Mouse (Mus musculus) hindbrain, embryonic 16.5 days (tissue): ENCODE results near the gene Cks1b. TPM values are rescaled to one million over a fixed set of nuclear protein-coding genes. Genes with fewer than 3 reads are reported as not detected.

Experiments
- ATAC-seq: fragments of 200-750 bp; cut with Nextera tagmentation; 2 replicates; pipeline ENCODE4 v1.8.0; 2017; ENCODE audit warnings: moderate TSS enrichment, moderate library complexity
- H3K27ac ChIP-seq: fragments of 300-500 bp; sonication (generic); 2 replicates; pipeline ENCODE4 v1.5.1; 2014; ENCODE audit warnings: low read depth, mild to moderate bottlenecking, control low read depth, low read length, moderate library complexity
- H3K27me3 ChIP-seq: fragments of 300-500 bp; sonication (generic); replicated peaks from 2 replicates; pipeline ENCODE4 v1.6.1; 2014; ENCODE audit warnings: low read length; ENCODE audit not compliant: control insufficient read depth, insufficient read depth
- H3K36me3 ChIP-seq: fragments of 300-500 bp; sonication (generic); 2 replicates; pipeline ENCODE4 v1.6.1; 2014; ENCODE audit warnings: mild to moderate bottlenecking, low read length, moderate library complexity, mixed read lengths; ENCODE audit not compliant: control insufficient read depth, insufficient read depth
- H3K4me1 ChIP-seq: fragments of 300-500 bp; sonication (generic); 2 replicates; pipeline ENCODE4 v1.6.1; 2014; ENCODE audit warnings: low read depth, low read length; ENCODE audit not compliant: control insufficient read depth, insufficient read depth
- H3K4me2 ChIP-seq: fragments of 300-500 bp; sonication (generic); 2 replicates; pipeline ENCODE4 v1.6.1; 2014; ENCODE audit warnings: mild to moderate bottlenecking, low read length, control low read depth, moderate library complexity
- H3K4me3 ChIP-seq: fragments of 300-500 bp; sonication (generic); 2 replicates; pipeline ENCODE4 v1.5.1; 2014; ENCODE audit warnings: mild to moderate bottlenecking, low read length, control low read depth, moderate library complexity
- H3K9ac ChIP-seq: fragments of 300-500 bp; sonication (generic); 2 replicates; pipeline ENCODE4 v1.6.1; 2014; ENCODE audit warnings: low read depth, mild to moderate bottlenecking, control low read depth, low read length, moderate library complexity
- H3K9me3 ChIP-seq: fragments of 300-500 bp; sonication (generic); 2 replicates; pipeline ENCODE4 v1.6.1; 2014; ENCODE audit warnings: mild to moderate bottlenecking, low read length, moderate library complexity; ENCODE audit not compliant: control insufficient read depth
- whole genome bisulfite sequencing: fragments of 180-500 bp; shearing (Covaris S2); extraction: QIAGEN DNeasy Blood & Tissue Kit; methylation state at CpG from one replicate; pipeline ENCODE4 v1.1.7; 2014; 5-methylcytosine and 5-hydroxymethylcytosine counted together
- polyA plus RNA-seq: library from polyadenylated mRNA; unstranded; fragments of >200 nt; fragmentation: Nextera tagmentation; extraction: Ambion mirVana; gene quantifications from 2 replicates; pipeline ENCODE4 v1.2.1, GENCODE M21; 2015

Cks1b gene
- polyA plus RNA-seq, 1 experiment from 2014 or later = 87.9 TPM

GRCm38 (mm10) chr3:89388134-89388881, 29.9 kb downstream of the Cks1b start:
- no peaks in the 10 kb centered on the region for H3K27me3 ChIP-seq

GRCm38 (mm10) chr3:89387632-89388031, 30.6 kb downstream of the Cks1b start:
- ATAC-seq = no peak
- H3K27me3 ChIP-seq = no peaks in the 10 kb centered on the region
- H3K9ac ChIP-seq = no peak overlapping the region; the same call in 1 of the 2 replicates
- no peak overlapping the region for H3K27ac ChIP-seq
- H3K36me3 ChIP-seq = no peaks in the 10 kb centered on the region
- H3K4me2 ChIP-seq = no peak overlapping the region
- H3K4me1 ChIP-seq = peaks cover 23% of the 10 kb centered on the region
- no peaks in the 10 kb centered on the region for H3K9me3 ChIP-seq
- 75% methylated on average over 11 of the region's 11 CpGs for WGBS
- H3K4me3 ChIP-seq = no peak overlapping the region

More at GRCm38 (mm10) chr3:89388134-89388881, 29.9 kb downstream of the Cks1b start:
- peak; percentile 40 for ATAC-seq
- Histone ChIP-seq H3K4me2 (no peak overlapping the region), H3K27ac (no peak overlapping the region), H3K36me3 (no peaks in the 10 kb centered on the region), H3K9me3 (no peaks in the 10 kb centered on the region), H3K4me1 (peaks cover 27% of the 10 kb centered on the region), H3K4me3 (no peak overlapping the region), H3K9ac (0 out of 2 replicates have a peak overlapping the region, but pooled peaks have one; percentile 37)
- 51% methylated on average over 11 of the region's 11 CpGs for WGBS

GRCm38 (mm10) chr3:89386438-89387420, 31.5 kb downstream of the Cks1b start:
- H3K4me2 ChIP-seq = no peak overlapping the region
- no peak overlapping the region for H3K4me3 ChIP-seq
- H3K9me3 ChIP-seq = no peaks in the 10 kb centered on the region
- H3K27ac ChIP-seq = no peak overlapping the region
- no peaks in the 10 kb centered on the region for H3K36me3 ChIP-seq
- WGBS = 60% methylated on average over 17 of the region's 17 CpGs
- peaks cover 14% of the 10 kb centered on the region for H3K4me1 ChIP-seq
- no peaks in the 10 kb centered on the region for H3K27me3 ChIP-seq
- no peak overlapping the region for H3K9ac ChIP-seq
- ATAC-seq = no peak

GRCm38 (mm10) chr3:89385451-89385850, 32.7 kb downstream of the Cks1b start:
- ATAC-seq = no peak
- Histone ChIP-seq H3K27ac (no peak overlapping the region), H3K36me3 (no peaks in the 10 kb centered on the region), H3K9me3 (no peaks in the 10 kb centered on the region), H3K27me3 (no peaks in the 10 kb centered on the region), H3K4me2 (no peak overlapping the region), H3K4me1 (peaks cover 3% of the 10 kb centered on the region), H3K4me3 (no peak overlapping the region), H3K9ac (no peak overlapping the region)
- 56% methylated on average over 11 of the region's 11 CpGs for WGBS

GRCm38 (mm10) chr3:89384331-89385076, 33.7 kb downstream of the Cks1b start:
- Histone ChIP-seq H3K4me2 (no peak overlapping the region), H3K27ac (no peak overlapping the region), H3K9me3 (no peaks in the 10 kb centered on the region), H3K36me3 (no peaks in the 10 kb centered on the region), H3K4me1 (peaks cover 3% of the 10 kb centered on the region; the same call in 1 of the 2 replicates), H3K27me3 (no peaks in the 10 kb centered on the region), H3K9ac (no peak overlapping the region; the same call in 1 of the 2 replicates), H3K4me3 (no peak overlapping the region)
- WGBS = 74% methylated on average over 11 of the region's 12 CpGs
- ATAC-seq = no peak

- H3K36me3 ChIP-seq = no peaks in the 10 kb centered on the region
- no peak overlapping the region for H3K4me2 ChIP-seq
- H3K27me3 ChIP-seq = no peaks in the 10 kb centered on the region
- no peak overlapping the region for H3K4me3 ChIP-seq
- peaks cover 4% of the 10 kb centered on the region for H3K4me1 ChIP-seq
- no peak for ATAC-seq
- no peaks in the 10 kb centered on the region for H3K9me3 ChIP-seq
- 76% methylated on average over 5 of the region's 5 CpGs for WGBS
- H3K27ac ChIP-seq = no peak overlapping the region
- H3K9ac ChIP-seq = no peak overlapping the region
These were observed 34.4 kb downstream of the Cks1b start for GRCm38 (mm10) chr3:89383651-89384255.

GRCm38 (mm10) chr3:89382950-89383349, 35.2 kb downstream of the Cks1b start:
- Histone ChIP-seq H3K27me3 (no peaks in the 10 kb centered on the region), H3K4me3 (no peak overlapping the region), H3K27ac (no peak overlapping the region), H3K36me3 (no peaks in the 10 kb centered on the region), H3K4me2 (no peak overlapping the region), H3K4me1 (peaks cover 12% of the 10 kb centered on the region), H3K9me3 (no peaks in the 10 kb centered on the region), H3K9ac (no peak overlapping the region)
- 80% methylated on average over 5 of the region's 5 CpGs for WGBS
- ATAC-seq = no peak

GRCm38 (mm10) chr3:89382033-89382882, 35.9 kb downstream of the Cks1b start:
- ATAC-seq = no peak
- no peak overlapping the region for H3K4me3 ChIP-seq
- no peaks in the 10 kb centered on the region for H3K36me3 ChIP-seq
- no peaks in the 10 kb centered on the region for H3K27me3 ChIP-seq
- H3K9ac ChIP-seq = no peak overlapping the region
- H3K4me2 ChIP-seq = no peak overlapping the region
- no peak overlapping the region for H3K27ac ChIP-seq
- no peaks in the 10 kb centered on the region for H3K9me3 ChIP-seq
- peaks cover 10% of the 10 kb centered on the region for H3K4me1 ChIP-seq
- 91% methylated on average over 9 of the region's 9 CpGs for WGBS
